Mouse (Mus musculus) C2C12 (cell line): ENCODE measurements around the gene Btaf1.

Experiments used
- CTCF ChIP-seq: IDR thresholded peaks from one replicate; pipeline ENCODE4 v1.5.1; 2011; ENCODE audit not compliant: control insufficient read depth, insufficient read depth, insufficient read length
- FOSL1 ChIP-seq: IDR thresholded peaks from one replicate; pipeline ENCODE4 v1.8.0; 2011; ENCODE audit warnings: mild to moderate bottlenecking, low read length; ENCODE audit not compliant: poor library complexity, insufficient read depth, severe bottlenecking
- MAX ChIP-seq: IDR thresholded peaks from one replicate; pipeline ENCODE4 v1.6.1; 2011; ENCODE audit warnings: mild to moderate bottlenecking, control low read depth
- MYOD1 ChIP-seq: IDR thresholded peaks from one replicate; pipeline ENCODE4 v1.6.1; 2011; ENCODE audit warnings: low read depth; ENCODE audit not compliant: control insufficient read depth, insufficient read length
- MYOG ChIP-seq: IDR thresholded peaks from one replicate; pipeline ENCODE4 v1.6.1; 2011; ENCODE audit not compliant: control insufficient read depth, insufficient read length; ENCODE audit errors: extremely low read depth
- USF1 ChIP-seq: IDR thresholded peaks from one replicate; pipeline ENCODE4 v1.6.1; 2011; ENCODE audit warnings: low read depth, mild to moderate bottlenecking, control low read depth, moderate library complexity

DNA sequence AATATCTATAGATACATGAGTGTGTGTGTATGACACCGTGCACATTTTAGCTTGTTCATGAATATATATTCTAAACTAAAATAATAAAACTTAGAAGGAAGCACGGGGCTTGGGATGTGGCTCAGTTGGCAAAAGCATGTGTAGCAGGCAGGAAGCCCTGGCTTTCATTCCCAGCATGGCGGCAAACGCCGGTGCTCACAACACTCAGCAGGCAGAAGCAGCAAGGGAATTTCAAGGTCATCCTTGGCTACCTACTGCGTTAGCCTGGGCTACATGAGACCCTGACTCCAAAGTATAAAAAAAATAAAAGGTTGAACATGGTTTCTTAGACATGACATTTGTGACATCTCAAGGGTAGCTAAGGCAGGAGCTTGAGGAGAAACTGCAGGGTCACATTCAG is 91.0 kb downstream of the Btaf1 start:
- TF ChIP-seq MYOG (no peak), CTCF (no peak), USF1 (no peak), MAX (no peak), MYOD1 (no peak), FOSL1 (no peak)
